Mouse (Mus musculus): ENCODE results near the gene Tigar. TPM values are rescaled to one million over a fixed set of nuclear protein-coding genes. Genes with fewer than 3 reads are reported as not detected.

The Tigar gene
- polyA plus RNA-seq, 1 experiment from 2014 or later, result 8.3 TPM

DNA sequence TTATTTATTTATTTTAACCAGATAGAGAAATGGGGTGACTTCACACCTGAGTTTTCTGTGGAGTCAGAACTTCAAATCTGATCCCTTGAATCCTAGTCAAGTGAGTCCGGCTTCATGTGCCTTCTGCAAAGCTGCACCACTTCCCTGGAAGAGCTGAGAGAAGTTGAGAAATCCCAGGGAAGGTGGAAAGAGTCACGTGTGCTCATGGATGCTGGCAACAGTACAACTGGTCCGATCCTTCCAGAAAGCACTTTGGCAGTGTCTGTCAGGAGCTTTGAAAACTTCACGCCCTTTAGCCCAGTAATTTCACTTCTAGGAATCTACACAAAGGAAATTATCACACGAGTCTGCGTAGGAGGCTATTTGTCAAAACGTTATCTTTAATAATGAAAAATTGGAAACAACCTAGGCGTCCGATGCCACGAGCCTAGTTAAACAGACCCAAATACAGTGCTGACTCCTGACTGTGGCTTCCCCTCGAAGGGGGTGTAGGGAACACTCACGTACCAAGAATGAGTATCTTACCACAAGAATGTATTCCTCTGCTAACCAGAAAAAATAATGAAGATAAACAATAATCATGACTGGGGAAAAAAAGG, 52.3 kb downstream of the Tigar start:
- no peaks in the 10 kb centered on the region for H3K9me3 ChIP-seq
- H3K27me3 ChIP-seq (replicated peaks), result no peaks in the 10 kb centered on the region
- H3K27ac ChIP-seq, result no peak overlapping the region
- no peaks in the 10 kb centered on the region for H3K4me1 ChIP-seq
- H3K4me3 ChIP-seq, result no peak overlapping the region
- ATAC-seq (ENCODE audit: low FRiP score, low read depth), result no peak
- no peak overlapping the region for H3K4me2 ChIP-seq (replicated peaks)
- 88% methylated on average over 12 of the region's 12 CpGs for WGBS
- no peak overlapping the region for H3K9ac ChIP-seq
- no peaks in the 10 kb centered on the region for H3K36me3 ChIP-seq

DNA sequence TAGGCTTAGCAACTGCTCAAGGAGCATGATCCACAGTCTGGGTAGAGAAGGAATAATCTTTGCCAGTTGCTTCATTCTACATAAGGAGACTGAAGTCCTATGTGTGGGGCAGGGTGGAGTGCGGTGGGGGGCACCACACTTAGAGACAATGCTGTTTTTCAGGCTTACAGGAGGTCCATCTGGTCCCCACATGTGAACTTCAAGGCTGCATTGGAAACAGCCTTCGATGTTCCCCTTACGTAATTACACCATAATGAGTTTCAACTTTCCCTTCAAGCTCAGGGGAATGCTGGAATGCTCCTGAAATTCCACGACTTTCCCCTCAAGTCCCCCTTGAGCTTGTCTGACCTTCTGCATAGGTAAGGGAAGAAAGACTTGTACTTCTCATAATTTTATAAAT, 58.5 kb downstream of the Tigar start:
- Histone ChIP-seq H3K9me3 (no peaks in the 10 kb centered on the region), H3K27ac (no peak overlapping the region), H3K4me1 (no peaks in the 10 kb centered on the region), H3K36me3 (no peaks in the 10 kb centered on the region), H3K4me3 (no peak overlapping the region), H3K9ac (no peak overlapping the region), H3K27me3 (replicated peaks) (no peaks in the 10 kb centered on the region), H3K4me2 (replicated peaks) (no peak overlapping the region)
- 74% methylated on average over 4 of the region's 4 CpGs for WGBS
- ATAC-seq (ENCODE audit: low FRiP score, low read depth), result no peak

DNA sequence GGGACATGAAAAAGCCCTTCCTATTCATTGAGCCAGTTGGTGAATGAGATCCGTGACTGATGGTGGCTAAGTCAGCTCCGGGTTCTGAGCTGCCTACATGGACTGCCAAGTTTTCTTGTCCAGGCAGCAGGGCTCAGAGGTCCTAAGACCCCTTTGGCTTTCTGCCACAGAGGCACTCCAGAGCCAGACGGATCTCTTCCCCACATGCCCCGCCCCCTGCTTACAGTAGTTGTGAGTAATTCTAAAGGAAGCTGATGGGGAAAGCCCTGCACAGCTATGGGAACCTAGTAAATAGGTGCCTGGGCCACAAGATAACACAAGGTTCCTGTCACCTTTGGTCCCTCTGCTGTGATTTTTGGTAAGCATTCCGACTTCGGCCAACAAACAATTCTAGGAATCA, 64.4 kb downstream of the Tigar start:
- WGBS, result 68% methylated on average over 6 of the region's 6 CpGs
- no peak overlapping the region for H3K27ac ChIP-seq
- H3K27me3 ChIP-seq (replicated peaks), result no peaks in the 10 kb centered on the region
- no peak overlapping the region for H3K4me3 ChIP-seq
- no peaks in the 10 kb centered on the region for H3K9me3 ChIP-seq
- H3K9ac ChIP-seq, result no peak overlapping the region
- no peak for ATAC-seq (ENCODE audit: low FRiP score, low read depth)
- no peak overlapping the region for H3K4me2 ChIP-seq (replicated peaks)
- no peaks in the 10 kb centered on the region for H3K36me3 ChIP-seq
- H3K4me1 ChIP-seq, result no peaks in the 10 kb centered on the region

Other genes with a start within 250 kb of the Tigar start
- not detected in 2 replicates for gene Dyrk4, start 187.7 kb downstream of the Tigar start, polyA plus RNA-seq (2016; fragmentation: Nextera tagmentation; extraction: Ambion mirVana)
- gene Rad51ap1, start 170.0 kb downstream of the Tigar start, polyA plus RNA-seq (2016; fragmentation: Nextera tagmentation; extraction: Ambion mirVana), result 37.9 and 39.0 TPM in 2 replicates
- gene D6Wsu163e, start 169.6 kb downstream of the Tigar start, polyA plus RNA-seq (2016; fragmentation: Nextera tagmentation; extraction: Ambion mirVana), result 22.4 and 24.5 TPM in 2 replicates
- gene Fgf6, start 94.0 kb downstream of the Tigar start, polyA plus RNA-seq (2016; fragmentation: Nextera tagmentation; extraction: Ambion mirVana), result 0.13 and 0.34 TPM in 2 replicates
- gene Fgf23, start 36.7 kb downstream of the Tigar start, polyA plus RNA-seq (2016; fragmentation: Nextera tagmentation; extraction: Ambion mirVana), result not detected in 2 replicates
- 399 and 445 TPM in 2 replicates for gene Ccnd2, start 42.6 kb upstream of the Tigar start, polyA plus RNA-seq (2016; fragmentation: Nextera tagmentation; extraction: Ambion mirVana)

Measured in neural tube, embryonic 12.5 days (tissue).